Mouse (Mus musculus): ENCODE results near the gene Fam196a. TPM values are rescaled to one million over a fixed set of nuclear protein-coding genes. Genes with fewer than 3 reads are reported as not detected.

Fam196a gene
- polyA plus RNA-seq (2016; fragmentation: Nextera tagmentation; extraction: Ambion mirVana) = 1.4 and 1.7 TPM in 2 replicates

DNA sequence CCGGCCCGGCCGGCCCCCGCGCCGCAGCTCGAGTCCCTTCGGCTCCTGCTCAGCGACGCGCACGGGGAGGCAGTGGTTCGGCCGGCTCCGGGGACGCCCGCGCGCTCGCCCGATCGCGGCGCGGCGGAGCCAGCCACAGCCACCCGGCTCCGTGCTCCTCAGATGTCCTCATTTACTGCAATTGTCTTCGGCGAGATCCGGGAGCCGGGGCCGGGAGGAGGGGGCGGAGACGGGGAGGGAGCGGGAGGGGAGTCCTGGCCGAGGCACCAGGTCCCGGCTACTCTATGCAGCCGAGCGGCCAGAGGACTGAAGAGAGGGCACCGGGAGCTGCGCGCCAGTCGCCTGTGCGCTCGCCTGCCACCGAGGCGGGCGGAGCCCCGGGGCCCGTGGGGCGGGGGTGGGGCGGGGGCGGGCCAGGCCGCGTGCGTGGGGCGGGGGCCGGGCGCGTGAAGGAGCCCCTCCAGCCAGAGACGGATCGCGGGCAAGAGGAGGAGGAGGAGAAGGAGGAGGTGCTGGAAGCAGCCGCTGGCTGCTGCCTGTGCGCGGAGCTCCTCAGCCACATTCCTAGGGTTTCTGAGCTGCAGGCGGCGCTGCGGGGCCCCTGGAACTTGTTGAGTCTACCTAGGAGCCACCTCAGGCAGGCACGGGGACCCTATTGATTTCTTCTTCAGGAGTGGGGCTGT, at the start of gene Fam196a:
Gene Fam196a (minus strand): TSS at position 504 of the 683 bp plus-strand sequence.
- no peaks in the 10 kb centered on the region for H3K36me3 ChIP-seq
- under 1% methylated on average over 28 of the region's 71 CpGs for WGBS
- H3K9me3 ChIP-seq (replicated peaks) = no peaks in the 10 kb centered on the region
- H3K4me2 ChIP-seq = peak within 1 kb of the TSS; percentile 99
- no peak within 1 kb of the TSS for H3K27ac ChIP-seq (ENCODE audit: poor library complexity, severe bottlenecking)
- H3K4me1 ChIP-seq (replicated peaks) = peaks cover 22% of the 10 kb centered on the region; the same call in 1 of the 2 replicates
- H3K27me3 ChIP-seq (replicated peaks) = peaks cover 46% of the 10 kb centered on the region
- ATAC-seq (ENCODE audit: insufficient number of reproducible peaks, low FRiP score) = peak; percentile 70
- H3K4me3 ChIP-seq = peak within 1 kb of the TSS; percentile 55
- peak within 1 kb of the TSS; percentile 66 for H3K9ac ChIP-seq

DNA sequence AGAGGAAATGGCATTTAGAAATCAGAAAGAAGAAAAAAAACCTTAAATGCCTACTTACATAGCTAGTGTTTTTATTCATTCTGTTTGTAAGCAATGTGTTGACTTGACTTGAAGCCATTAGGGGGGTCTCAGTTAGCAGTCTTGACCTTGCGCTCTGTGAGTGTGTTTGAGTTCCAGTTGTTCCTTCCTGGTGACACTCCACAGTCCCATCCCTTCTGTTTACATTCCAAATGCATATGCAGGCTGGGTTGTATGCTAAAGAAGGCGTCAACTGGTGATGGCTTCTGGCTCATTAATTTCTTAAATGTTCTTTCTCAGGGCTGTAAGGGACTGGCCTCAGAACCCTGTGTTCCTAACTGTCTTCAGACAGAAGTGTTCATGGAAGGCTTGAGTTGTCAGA, 23.4 kb upstream of the Fam196a start:
- H3K4me3 ChIP-seq = no peak overlapping the region
- H3K27ac ChIP-seq (ENCODE audit: poor library complexity, severe bottlenecking) = no peak overlapping the region
- no peaks in the 10 kb centered on the region for H3K36me3 ChIP-seq
- 77% methylated on average over 2 of the region's 2 CpGs for WGBS
- H3K9me3 ChIP-seq (replicated peaks) = 0 out of 2 replicates have a peak, but pooled peaks cover 4% of the 10 kb centered on the region
- H3K4me1 ChIP-seq (replicated peaks) = no peaks in the 10 kb centered on the region
- ATAC-seq (ENCODE audit: insufficient number of reproducible peaks, low FRiP score) = no peak
- H3K4me2 ChIP-seq = no peak overlapping the region
- no peak overlapping the region for H3K9ac ChIP-seq
- no peaks in the 10 kb centered on the region for H3K27me3 ChIP-seq (replicated peaks)

DNA sequence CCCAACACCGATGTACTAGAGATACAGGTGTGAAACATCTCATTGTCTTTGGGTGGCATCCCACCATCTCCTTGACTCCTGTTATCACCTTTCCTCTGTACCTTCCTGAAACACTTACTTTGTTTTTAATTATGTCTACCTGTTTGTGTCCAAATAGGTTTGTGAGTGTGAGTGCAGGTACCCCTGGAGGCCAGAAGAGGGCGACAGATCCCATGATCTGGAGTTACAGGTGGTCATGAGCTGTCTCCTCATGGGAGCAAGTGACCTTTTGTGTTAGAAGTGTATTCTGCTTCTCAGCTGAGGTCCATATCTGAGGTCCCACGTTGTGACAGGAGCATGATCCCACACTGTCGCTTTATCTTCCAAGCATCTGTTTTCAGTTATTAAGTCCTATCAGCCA, 22.6 kb upstream of the Fam196a start:
- no peak overlapping the region for H3K27ac ChIP-seq (ENCODE audit: poor library complexity, severe bottlenecking)
- H3K4me1 ChIP-seq (replicated peaks) = no peaks in the 10 kb centered on the region
- no peak overlapping the region for H3K4me2 ChIP-seq
- 62% methylated on average over 4 of the region's 4 CpGs for WGBS
- H3K27me3 ChIP-seq (replicated peaks) = no peaks in the 10 kb centered on the region
- H3K9me3 ChIP-seq (replicated peaks) = 0 out of 2 replicates have a peak, but pooled peaks cover 4% of the 10 kb centered on the region
- H3K9ac ChIP-seq = no peak overlapping the region
- H3K36me3 ChIP-seq = no peaks in the 10 kb centered on the region
- ATAC-seq (ENCODE audit: insufficient number of reproducible peaks, low FRiP score) = no peak
- no peak overlapping the region for H3K4me3 ChIP-seq

DNA sequence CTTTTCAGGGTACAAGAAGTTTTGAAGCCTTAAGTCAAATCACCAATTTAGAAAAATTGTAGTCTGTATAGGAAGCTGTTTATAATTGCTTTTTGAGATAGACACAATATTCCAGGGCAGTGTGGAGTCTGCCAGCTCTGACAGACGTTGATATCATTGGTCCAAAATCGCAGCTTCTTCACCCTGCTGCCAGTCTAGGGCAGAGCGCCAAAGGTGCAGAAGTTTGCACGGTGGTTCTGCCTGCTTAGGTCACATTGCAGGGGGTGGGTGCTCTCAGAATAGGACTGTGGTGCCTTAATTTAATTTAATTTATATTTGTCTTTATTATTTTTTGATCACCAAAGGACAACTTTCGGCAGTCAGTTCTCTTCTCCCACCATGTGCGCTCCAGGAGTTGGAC, 20.9 kb upstream of the Fam196a start:
- 89% methylated on average over 6 of the region's 6 CpGs for WGBS
- no peaks in the 10 kb centered on the region for H3K4me1 ChIP-seq (replicated peaks)
- H3K9ac ChIP-seq = no peak overlapping the region
- H3K27me3 ChIP-seq (replicated peaks) = no peaks in the 10 kb centered on the region
- ATAC-seq (ENCODE audit: insufficient number of reproducible peaks, low FRiP score) = no peak
- 0 out of 2 replicates have a peak, but pooled peaks cover 4% of the 10 kb centered on the region for H3K9me3 ChIP-seq (replicated peaks)
- no peak overlapping the region for H3K4me2 ChIP-seq
- H3K4me3 ChIP-seq = no peak overlapping the region
- H3K27ac ChIP-seq (ENCODE audit: poor library complexity, severe bottlenecking) = no peak overlapping the region
- no peaks in the 10 kb centered on the region for H3K36me3 ChIP-seq

DNA sequence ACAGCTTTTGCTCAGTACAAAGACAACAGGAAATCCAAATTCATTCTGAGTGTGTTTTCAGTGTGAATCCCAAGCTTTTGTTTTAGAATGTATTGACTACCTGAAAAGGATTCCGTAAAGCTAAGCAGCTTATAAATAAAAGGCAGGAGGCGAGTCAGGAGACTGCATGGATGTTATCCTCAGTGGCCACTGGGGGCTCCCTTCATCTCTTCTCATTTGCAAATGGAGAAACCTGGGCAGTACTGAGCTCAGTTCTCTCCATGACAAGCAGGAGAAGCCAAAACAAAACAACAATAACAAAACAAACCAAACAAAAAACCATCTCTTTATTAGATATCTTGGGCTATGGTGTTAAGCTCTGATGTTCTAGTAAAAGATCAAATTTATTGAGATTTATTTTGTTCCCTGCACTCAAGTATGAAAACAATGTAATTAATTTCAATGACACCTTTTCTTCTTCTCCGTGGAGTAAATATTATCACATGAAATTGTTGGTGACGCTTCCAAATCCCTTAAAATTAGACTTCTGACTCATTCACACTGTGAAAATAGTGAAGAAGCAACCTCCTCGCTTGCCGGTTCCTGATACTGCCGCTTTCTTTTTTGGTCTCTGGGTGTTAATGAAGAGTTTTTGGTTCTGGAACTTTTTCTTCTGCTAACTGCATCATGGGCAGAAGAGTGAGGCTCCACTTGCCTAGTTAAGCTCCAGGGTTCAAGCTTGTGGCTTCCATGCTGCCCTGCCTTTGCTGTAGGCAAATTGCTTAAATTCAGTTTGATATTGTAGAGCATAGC, 7.9 kb upstream of the Fam196a start:
- ATAC-seq (ENCODE audit: insufficient number of reproducible peaks, low FRiP score) = no peak
- Histone ChIP-seq H3K27ac (ENCODE audit: poor library complexity, severe bottlenecking) (no peak overlapping the region), H3K36me3 (no peaks in the 10 kb centered on the region), H3K9ac (no peak overlapping the region), H3K4me3 (no peak overlapping the region), H3K27me3 (replicated peaks) (no peaks in the 10 kb centered on the region), H3K4me1 (replicated peaks) (peaks cover 7% of the 10 kb centered on the region; the same call in 1 of the 2 replicates), H3K9me3 (replicated peaks) (no peaks in the 10 kb centered on the region), H3K4me2 (no peak overlapping the region)
- WGBS = 80% methylated on average over 7 of the region's 7 CpGs

DNA sequence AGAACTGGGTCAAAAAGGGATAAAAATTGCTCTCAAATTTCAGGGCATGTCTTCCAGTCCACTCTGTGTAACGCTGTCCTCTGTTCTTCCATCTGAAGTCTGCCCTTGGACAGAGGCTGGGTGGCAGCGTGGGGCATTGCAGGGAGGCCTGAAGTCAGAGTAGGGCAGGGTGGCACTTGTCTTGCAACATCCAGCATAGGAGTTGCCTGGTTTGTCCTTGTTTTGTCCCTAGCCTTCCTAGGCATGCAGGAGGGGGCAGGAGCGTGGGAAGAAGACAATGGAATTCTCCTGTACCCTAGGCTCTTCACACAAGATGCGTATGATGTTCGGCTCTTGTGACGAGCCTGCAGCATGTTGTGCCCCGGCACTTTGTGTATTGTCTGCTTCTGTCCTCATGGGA, 5.5 kb upstream of the Fam196a start:
- H3K4me3 ChIP-seq = no peak overlapping the region
- no peak overlapping the region for H3K27ac ChIP-seq (ENCODE audit: poor library complexity, severe bottlenecking)
- no peak overlapping the region for H3K9ac ChIP-seq
- no peaks in the 10 kb centered on the region for H3K36me3 ChIP-seq
- H3K9me3 ChIP-seq (replicated peaks) = no peaks in the 10 kb centered on the region
- no peak for ATAC-seq (ENCODE audit: insufficient number of reproducible peaks, low FRiP score)
- H3K4me2 ChIP-seq = no peak overlapping the region
- peaks cover 11% of the 10 kb centered on the region for H3K4me1 ChIP-seq (replicated peaks)
- 56% methylated on average over 7 of the region's 7 CpGs for WGBS
- H3K27me3 ChIP-seq (replicated peaks) = peaks cover 12% of the 10 kb centered on the region

DNA sequence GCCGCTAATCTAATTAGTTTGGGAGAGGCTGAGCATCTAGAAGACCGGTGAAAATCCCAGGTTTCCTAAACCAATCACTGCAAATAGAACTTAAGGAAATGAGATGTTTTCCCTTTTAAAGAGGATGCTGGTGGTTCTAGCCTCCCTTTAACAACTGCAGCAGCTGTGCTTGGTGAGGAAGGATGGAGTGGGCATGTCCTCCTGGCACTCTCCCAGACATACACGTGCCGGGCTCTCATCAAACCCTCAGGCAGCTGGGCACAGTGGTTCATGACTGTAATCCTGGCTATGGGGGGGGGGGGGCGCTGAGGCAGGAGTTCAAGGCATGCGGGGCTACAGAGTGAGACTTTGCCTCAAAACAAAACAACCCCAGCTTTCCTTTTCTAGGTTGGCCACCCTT, 4.8 kb upstream of the Fam196a start:
- Histone ChIP-seq H3K9me3 (replicated peaks) (no peaks in the 10 kb centered on the region), H3K4me1 (replicated peaks) (peaks cover 16% of the 10 kb centered on the region), H3K27ac (ENCODE audit: poor library complexity, severe bottlenecking) (no peak overlapping the region), H3K4me2 (no peak overlapping the region), H3K4me3 (no peak overlapping the region), H3K27me3 (replicated peaks) (peaks cover 19% of the 10 kb centered on the region), H3K9ac (no peak overlapping the region), H3K36me3 (no peaks in the 10 kb centered on the region)
- 71% methylated on average over 6 of the region's 6 CpGs for WGBS
- ATAC-seq (ENCODE audit: insufficient number of reproducible peaks, low FRiP score) = no peak

DNA sequence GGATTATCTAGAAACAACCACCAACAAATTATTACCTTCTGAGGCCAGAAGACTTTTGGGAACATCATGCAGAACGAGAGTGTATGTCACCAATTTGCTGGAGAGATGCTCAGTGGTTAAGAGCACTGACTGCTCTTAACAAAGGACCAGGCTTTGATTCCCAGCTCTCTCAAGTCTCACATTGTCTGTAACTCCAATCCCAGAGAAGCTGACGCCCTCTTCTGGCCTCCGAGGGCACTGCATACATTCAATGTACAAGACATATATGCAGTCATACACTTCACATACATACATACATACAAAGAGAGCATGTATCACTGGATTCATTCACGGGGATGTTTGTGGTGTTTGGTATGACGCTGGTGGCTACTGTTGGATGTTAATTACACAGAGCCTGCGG, 3.7 kb upstream of the Fam196a start:
- Histone ChIP-seq H3K27me3 (replicated peaks) (peaks cover 30% of the 10 kb centered on the region), H3K4me3 (no peak overlapping the region), H3K4me1 (replicated peaks) (peaks cover 25% of the 10 kb centered on the region), H3K9ac (no peak overlapping the region), H3K4me2 (no peak overlapping the region), H3K27ac (ENCODE audit: poor library complexity, severe bottlenecking) (no peak overlapping the region), H3K9me3 (replicated peaks) (no peaks in the 10 kb centered on the region), H3K36me3 (no peaks in the 10 kb centered on the region)
- no peak for ATAC-seq (ENCODE audit: insufficient number of reproducible peaks, low FRiP score)
- WGBS = 88% methylated on average over 6 of the region's 6 CpGs

DNA sequence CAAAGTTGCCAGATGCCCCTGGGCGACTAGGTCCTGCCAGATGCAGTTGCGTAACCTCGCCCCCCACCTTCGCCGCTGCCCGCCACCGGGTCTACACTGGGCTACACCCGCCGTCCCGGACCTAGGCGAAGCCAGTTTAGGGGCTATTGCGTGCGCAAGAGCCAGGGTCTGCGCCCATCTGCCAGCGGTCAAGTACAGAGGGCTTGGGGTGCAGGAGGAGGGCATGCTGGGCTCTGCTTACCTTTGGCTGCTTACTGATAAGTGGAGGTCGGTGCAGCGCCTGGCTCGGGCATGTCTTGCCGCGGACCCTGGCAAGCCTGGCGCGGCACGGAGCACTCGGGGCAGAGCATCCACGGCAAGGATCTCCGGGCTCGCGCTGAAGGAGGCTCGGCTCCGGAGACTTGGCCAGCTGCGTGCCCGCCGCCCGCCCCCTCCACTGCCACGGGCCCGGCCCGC, 731 bp downstream of the Fam196a start:
- peak; percentile 43 for ATAC-seq (ENCODE audit: insufficient number of reproducible peaks, low FRiP score)
- Histone ChIP-seq H3K4me1 (replicated peaks) (peaks cover 22% of the 10 kb centered on the region; the same call in 1 of the 2 replicates), H3K27me3 (replicated peaks) (peaks cover 46% of the 10 kb centered on the region), H3K36me3 (no peaks in the 10 kb centered on the region), H3K4me2 (peak overlapping the region; percentile 99), H3K9me3 (replicated peaks) (no peaks in the 10 kb centered on the region), H3K27ac (ENCODE audit: poor library complexity, severe bottlenecking) (no peak overlapping the region), H3K4me3 (peak overlapping the region; percentile 55), H3K9ac (peak overlapping the region; percentile 66)
- WGBS = 1% methylated on average over 37 of the region's 37 CpGs

DNA sequence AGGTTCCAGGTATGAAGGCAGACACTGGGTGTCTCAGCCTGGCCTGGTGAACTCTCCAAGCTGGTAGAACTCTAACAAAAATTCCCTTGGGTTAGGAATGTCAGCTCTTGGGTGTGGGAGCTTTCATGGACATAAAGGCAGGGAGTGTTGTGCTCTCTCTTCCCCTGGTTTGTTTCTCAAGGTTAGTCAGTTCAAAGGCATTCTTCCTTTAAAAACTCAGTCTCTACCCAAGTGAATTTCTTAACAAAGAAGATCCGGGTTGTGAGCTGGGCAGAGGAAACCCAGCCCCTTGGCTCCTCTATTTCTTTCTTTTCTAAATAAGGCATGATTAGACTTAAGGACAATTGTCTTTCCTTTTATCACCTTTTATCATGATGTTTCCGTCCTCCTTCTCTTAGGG, 6.3 kb downstream of the Fam196a start:
- H3K4me3 ChIP-seq = no peak overlapping the region
- no peak overlapping the region for H3K4me2 ChIP-seq
- ATAC-seq (ENCODE audit: insufficient number of reproducible peaks, low FRiP score) = no peak
- H3K36me3 ChIP-seq = no peaks in the 10 kb centered on the region
- no peak overlapping the region for H3K9ac ChIP-seq
- H3K27ac ChIP-seq (ENCODE audit: poor library complexity, severe bottlenecking) = no peak overlapping the region
- 0 out of 2 replicates have a peak, but pooled peaks cover 6% of the 10 kb centered on the region for H3K4me1 ChIP-seq (replicated peaks)
- WGBS = 58% methylated on average over 2 of the region's 2 CpGs
- H3K27me3 ChIP-seq (replicated peaks) = peaks cover 16% of the 10 kb centered on the region
- no peaks in the 10 kb centered on the region for H3K9me3 ChIP-seq (replicated peaks)

DNA sequence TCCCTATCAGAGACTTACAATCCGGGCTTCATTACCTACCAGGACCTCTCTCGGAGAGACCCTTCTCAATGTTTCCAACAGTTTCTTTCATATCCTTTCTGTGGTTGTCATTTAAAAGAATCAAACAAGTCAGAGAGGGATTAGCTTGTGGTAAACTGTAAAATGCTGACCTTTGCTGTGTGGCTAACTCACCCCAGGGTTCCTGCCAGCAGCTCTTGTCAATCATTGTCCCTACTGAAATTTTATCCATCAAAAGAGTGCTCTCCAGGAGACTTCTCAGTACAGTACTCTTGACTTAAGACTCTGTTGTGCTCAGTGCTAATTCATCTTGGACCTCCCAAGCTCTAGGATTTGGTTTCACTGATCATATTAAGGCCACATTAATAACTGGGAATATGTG, 36.2 kb downstream of the Fam196a start:
- 90% methylated on average over 2 of the region's 2 CpGs for WGBS
- H3K4me3 ChIP-seq = no peak overlapping the region
- H3K9ac ChIP-seq = no peak overlapping the region
- H3K36me3 ChIP-seq = peaks cover 7% of the 10 kb centered on the region; the same call in 1 of the 2 replicates
- H3K4me2 ChIP-seq = no peak overlapping the region
- ATAC-seq (ENCODE audit: insufficient number of reproducible peaks, low FRiP score) = no peak
- H3K27me3 ChIP-seq (replicated peaks) = no peaks in the 10 kb centered on the region
- H3K27ac ChIP-seq (ENCODE audit: poor library complexity, severe bottlenecking) = no peak overlapping the region
- no peaks in the 10 kb centered on the region for H3K4me1 ChIP-seq (replicated peaks)
- no peaks in the 10 kb centered on the region for H3K9me3 ChIP-seq (replicated peaks)
